Mouse (Mus musculus) midbrain, embryonic 13.5 days (tissue): ENCODE data around the gene Gucy2d. TPM values are rescaled to one million over a fixed set of nuclear protein-coding genes. Genes with fewer than 3 reads are reported as not detected.

Source experiments
- polyA plus RNA-seq: library from polyadenylated mRNA; unstranded; fragments of >200 nt; fragmentation: Nextera tagmentation; extraction: Ambion mirVana; gene quantifications from 2 replicates; pipeline ENCODE4 v1.2.1, GENCODE M21; 2015

Gucy2d gene
- polyA plus RNA-seq, 1 experiment from 2014 or later: not detected

Other genes with a start within 250 kb of the Gucy2d start
- gene B3gnt6, start 240.9 kb upstream of the Gucy2d start, polyA plus RNA-seq: 0.07 and 0.10 TPM in 2 replicates
- 13.6 and 14.9 TPM in 2 replicates for gene Acer3, start 119.2 kb upstream of the Gucy2d start, polyA plus RNA-seq
- gene Tsku, start 79.1 kb upstream of the Gucy2d start, polyA plus RNA-seq: 6.7 and 7.2 TPM in 2 replicates
- gene Lrrc32, start 48.9 kb downstream of the Gucy2d start, polyA plus RNA-seq: 2.7 and 3.8 TPM in 2 replicates
- gene Emsy, start 216.4 kb downstream of the Gucy2d start, polyA plus RNA-seq: 42.1 and 45.2 TPM in 2 replicates